Mouse (Mus musculus): ENCODE results near the gene Upk3bl. TPM values are rescaled to one million over a fixed set of nuclear protein-coding genes. Genes with fewer than 3 reads are reported as not detected.

Gene Upk3bl
- polyA plus RNA-seq, 1 experiment from 2014 or later, result 1.2 TPM

Small RNA genes within 50 kb of the gene (microRNA-seq; reads per million reads assigned to microRNA genes)
- not detected for gene Mir7035

Other genes starting within 250 kb of the Upk3bl start
- 0.07 and 0.09 TPM in 2 replicates for gene Srrm3, start 247.6 kb upstream of the Upk3bl start, polyA plus RNA-seq (2015; fragmentation: Nextera tagmentation; extraction: Ambion mirVana)
- gene Hspb1, start 166.6 kb upstream of the Upk3bl start, polyA plus RNA-seq (2015; fragmentation: Nextera tagmentation; extraction: Ambion mirVana), result 794 and 965 TPM in 2 replicates
- 167 and 202 TPM in 2 replicates for gene Ywhag, start 119.9 kb upstream of the Upk3bl start, polyA plus RNA-seq (2015; fragmentation: Nextera tagmentation; extraction: Ambion mirVana)
- gene Ssc4d, start 80.0 kb upstream of the Upk3bl start, polyA plus RNA-seq (2015; fragmentation: Nextera tagmentation; extraction: Ambion mirVana), result 0.45 and 0.91 TPM in 2 replicates
- gene Zp3, start 74.4 kb upstream of the Upk3bl start, polyA plus RNA-seq (2015; fragmentation: Nextera tagmentation; extraction: Ambion mirVana), result not detected in 2 replicates
- 21.8 and 22.5 TPM in 2 replicates for gene Dtx2, start 59.7 kb upstream of the Upk3bl start, polyA plus RNA-seq (2015; fragmentation: Nextera tagmentation; extraction: Ambion mirVana)
- 26.7 and 28.7 TPM in 2 replicates for gene Upk3b, start 16.0 kb upstream of the Upk3bl start, polyA plus RNA-seq (2015; fragmentation: Nextera tagmentation; extraction: Ambion mirVana)
- 2.0 and 2.3 TPM in 2 replicates for gene Rasa4, start 29.4 kb downstream of the Upk3bl start, polyA plus RNA-seq (2015; fragmentation: Nextera tagmentation; extraction: Ambion mirVana)
- gene Polr2j, start 62.1 kb downstream of the Upk3bl start, polyA plus RNA-seq (2015; fragmentation: Nextera tagmentation; extraction: Ambion mirVana), result 139 and 151 TPM in 2 replicates
- gene Lrwd1, start 81.6 kb downstream of the Upk3bl start, polyA plus RNA-seq (2015; fragmentation: Nextera tagmentation; extraction: Ambion mirVana), result 21.7 and 23.6 TPM in 2 replicates
- gene Alkbh4, start 81.7 kb downstream of the Upk3bl start, polyA plus RNA-seq (2015; fragmentation: Nextera tagmentation; extraction: Ambion mirVana), result 12.5 and 13.0 TPM in 2 replicates
- gene Orai2, start 116.2 kb downstream of the Upk3bl start, polyA plus RNA-seq (2015; fragmentation: Nextera tagmentation; extraction: Ambion mirVana), result 3.6 and 4.3 TPM in 2 replicates
- 34.4 and 37.7 TPM in 2 replicates for gene Prkrip1, start 144.5 kb downstream of the Upk3bl start, polyA plus RNA-seq (2015; fragmentation: Nextera tagmentation; extraction: Ambion mirVana)
- gene Sh2b2, start 192.1 kb downstream of the Upk3bl start, polyA plus RNA-seq (2015; fragmentation: Nextera tagmentation; extraction: Ambion mirVana), result 1.7 TPM in 2 replicates

Measured in heart, embryonic 16.5 days (tissue).